Mouse (Mus musculus) small intestine, adult 2 months (tissue): ENCODE data around the gene Ferd3l.

Experiments used
- CTCF ChIP-seq: fragments of 200-500 bp; IDR thresholded peaks from 2 replicates; pipeline ENCODE4 v1.5.1; 2012; ENCODE audit warnings: low read depth, mild to moderate bottlenecking, control low read depth, inconsistent platforms, low read length, moderate library complexity, mixed read lengths; ENCODE audit not compliant: insufficient replicate concordance, insufficient read length; ENCODE audit errors: extremely low read depth
- POLR2A ChIP-seq: fragments of 200-500 bp; IDR thresholded peaks from 2 replicates; pipeline ENCODE4 v1.6.1; 2012; ENCODE audit warnings: low read depth, mild to moderate bottlenecking, control low read depth, inconsistent platforms, low read length, moderate library complexity

DNA sequence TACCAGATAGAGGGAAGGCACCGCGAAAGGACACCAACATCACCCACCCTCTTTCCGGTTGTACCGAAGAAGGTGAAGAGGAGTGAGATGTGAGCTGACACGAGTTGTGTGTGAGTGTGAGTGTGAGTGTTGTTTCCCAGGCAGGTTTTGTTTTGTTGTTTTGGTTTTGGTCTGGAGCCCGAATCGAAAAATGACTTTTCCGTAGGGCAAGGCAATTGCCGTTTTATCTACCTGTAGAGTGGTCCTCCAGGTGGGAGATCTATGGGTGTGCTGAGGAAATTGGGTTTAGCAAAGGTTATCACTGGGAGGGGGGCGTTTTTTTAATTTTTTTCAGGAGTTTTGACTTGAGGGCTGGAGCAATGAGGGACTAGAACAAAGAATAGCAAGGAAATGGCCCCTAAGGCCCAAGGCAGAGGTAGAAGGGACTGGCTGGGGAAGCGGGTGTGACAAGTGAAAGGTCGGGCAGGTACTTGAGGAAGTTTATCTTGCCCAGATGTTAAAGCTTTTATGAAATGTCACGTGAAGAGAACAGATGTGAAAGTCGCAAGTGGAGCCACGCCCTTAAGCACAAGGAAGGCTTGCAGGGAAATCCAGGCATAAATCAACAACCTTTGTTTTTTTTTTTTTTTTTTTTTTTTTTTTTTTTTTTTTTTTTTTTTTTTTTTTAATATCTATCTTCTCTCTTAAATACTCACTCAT lies 35.6 kb downstream of the Ferd3l start:
- no peak for TF ChIP-seq POLR2A
- TF ChIP-seq CTCF, result no peak
